Mouse (Mus musculus): ENCODE measurements around the gene Gde1. TPM values are rescaled to one million over a fixed set of nuclear protein-coding genes. Genes with fewer than 3 reads are reported as not detected.

Gene Gde1
- polyA plus RNA-seq, 1 experiment from 2014 or later, result 74.1 TPM

GRCm38 (mm10) chr7:118706051-118706450, 473 bp upstream of the Gde1 start:
- H3K9ac ChIP-seq, result no peak overlapping the region

GRCm38 (mm10) chr7:118704001-118704850, 1.4 kb downstream of the Gde1 start:
- no peaks in the 10 kb centered on the region for H3K27me3 ChIP-seq
- 68% methylated on average over 9 of the region's 9 CpGs for WGBS
- H3K36me3 ChIP-seq, result no peaks in the 10 kb centered on the region
- H3K4me3 ChIP-seq, result peak overlapping the region; percentile 75
- peaks cover 18% of the 10 kb centered on the region for H3K4me1 ChIP-seq (replicated peaks)
- peak overlapping the region; percentile 88 for H3K4me2 ChIP-seq
- H3K27ac ChIP-seq, result peak overlapping the region; percentile 87; the same call in 1 of the 2 replicates
- no peaks in the 10 kb centered on the region for H3K9me3 ChIP-seq (replicated peaks)
- ATAC-seq (replicated peaks; ENCODE audit: insufficient number of reproducible peaks, insufficient read depth, low FRiP score, low read depth), result no peak
- H3K9ac ChIP-seq, result no peak overlapping the region

More at GRCm38 (mm10) chr7:118706051-118706450, 473 bp upstream of the Gde1 start:
- ATAC-seq (replicated peaks; ENCODE audit: insufficient number of reproducible peaks, insufficient read depth, low FRiP score, low read depth), result no peak
- peak overlapping the region; percentile 87 for H3K27ac ChIP-seq
- no peaks in the 10 kb centered on the region for H3K36me3 ChIP-seq
- H3K9me3 ChIP-seq (replicated peaks), result no peaks in the 10 kb centered on the region
- peak overlapping the region; percentile 88 for H3K4me2 ChIP-seq
- peak overlapping the region; percentile 75 for H3K4me3 ChIP-seq
- no peaks in the 10 kb centered on the region for H3K27me3 ChIP-seq
- WGBS, result 54% methylated on average over 6 of the region's 6 CpGs
- H3K4me1 ChIP-seq (replicated peaks), result peaks cover 18% of the 10 kb centered on the region

- ATAC-seq (replicated peaks; ENCODE audit: insufficient number of reproducible peaks, insufficient read depth, low FRiP score, low read depth), result no peak
- Histone ChIP-seq H3K36me3 (peaks cover 3% of the 10 kb centered on the region; the same call in 1 of the 2 replicates), H3K4me3 (no peak overlapping the region), H3K4me2 (0 out of 2 replicates have a peak overlapping the region, but pooled peaks have one; percentile 88), H3K4me1 (replicated peaks) (peaks cover 18% of the 10 kb centered on the region), H3K9ac (no peak overlapping the region), H3K27me3 (no peaks in the 10 kb centered on the region), H3K27ac (no peak overlapping the region), H3K9me3 (replicated peaks) (no peaks in the 10 kb centered on the region)
- WGBS, result 82% methylated on average over 15 of the region's 15 CpGs
These were observed 2.4 kb downstream of the Gde1 start for GRCm38 (mm10) chr7:118703144-118703561.

GRCm38 (mm10) chr7:118698882-118699281, 6.7 kb downstream of the Gde1 start:
- Histone ChIP-seq H3K27me3 (no peaks in the 10 kb centered on the region), H3K36me3 (peaks cover 22% of the 10 kb centered on the region; the same call in 1 of the 2 replicates), H3K9ac (no peak overlapping the region), H3K9me3 (replicated peaks) (no peaks in the 10 kb centered on the region), H3K4me1 (replicated peaks) (0 out of 2 replicates have a peak, but pooled peaks cover 2% of the 10 kb centered on the region), H3K27ac (no peak overlapping the region), H3K4me3 (no peak overlapping the region), H3K4me2 (no peak overlapping the region)
- ATAC-seq (replicated peaks; ENCODE audit: insufficient number of reproducible peaks, insufficient read depth, low FRiP score, low read depth), result no peak
- WGBS, result 94% methylated on average over 9 of the region's 9 CpGs

- Histone ChIP-seq H3K27ac (no peak overlapping the region), H3K4me1 (replicated peaks) (no peaks in the 10 kb centered on the region), H3K4me3 (no peak overlapping the region), H3K36me3 (peaks cover 32% of the 10 kb centered on the region), H3K9me3 (replicated peaks) (no peaks in the 10 kb centered on the region), H3K9ac (no peak overlapping the region), H3K27me3 (no peaks in the 10 kb centered on the region), H3K4me2 (no peak overlapping the region)
- 63% methylated on average over 4 of the region's 4 CpGs for WGBS
- ATAC-seq (replicated peaks; ENCODE audit: insufficient number of reproducible peaks, insufficient read depth, low FRiP score, low read depth), result no peak
These were observed 8.4 kb downstream of the Gde1 start for GRCm38 (mm10) chr7:118697168-118697567.

- no peak for ATAC-seq (replicated peaks; ENCODE audit: insufficient number of reproducible peaks, insufficient read depth, low FRiP score, low read depth)
- Histone ChIP-seq H3K9ac (no peak overlapping the region), H3K4me2 (no peak overlapping the region), H3K27ac (no peak overlapping the region), H3K4me1 (replicated peaks) (no peaks in the 10 kb centered on the region), H3K4me3 (no peak overlapping the region), H3K36me3 (peaks cover 41% of the 10 kb centered on the region), H3K27me3 (no peaks in the 10 kb centered on the region), H3K9me3 (replicated peaks) (no peaks in the 10 kb centered on the region)
- WGBS, result 97% methylated on average over 6 of the region's 6 CpGs
These were observed 9.4 kb downstream of the Gde1 start for GRCm38 (mm10) chr7:118696146-118696545.

- WGBS, result 89% methylated on average over 2 of the region's 2 CpGs
- no peak for ATAC-seq (replicated peaks; ENCODE audit: insufficient number of reproducible peaks, insufficient read depth, low FRiP score, low read depth)
- Histone ChIP-seq H3K4me3 (no peak overlapping the region), H3K36me3 (peaks cover 59% of the 10 kb centered on the region), H3K27me3 (peaks cover 5% of the 10 kb centered on the region; the same call in 1 of the 2 replicates), H3K9me3 (replicated peaks) (no peaks in the 10 kb centered on the region), H3K4me2 (no peak overlapping the region), H3K4me1 (replicated peaks) (no peaks in the 10 kb centered on the region), H3K9ac (no peak overlapping the region), H3K27ac (no peak overlapping the region)
These were observed 14.3 kb downstream of the Gde1 start for GRCm38 (mm10) chr7:118691287-118691686.

- ATAC-seq (replicated peaks; ENCODE audit: insufficient number of reproducible peaks, insufficient read depth, low FRiP score, low read depth), result no peak
- WGBS, result 69% methylated on average over 7 of the region's 7 CpGs
- H3K9me3 ChIP-seq (replicated peaks), result no peaks in the 10 kb centered on the region
- H3K36me3 ChIP-seq, result peaks cover 54% of the 10 kb centered on the region
- H3K27ac ChIP-seq, result no peak overlapping the region
- H3K9ac ChIP-seq, result no peak overlapping the region
- no peak overlapping the region for H3K4me3 ChIP-seq
- H3K27me3 ChIP-seq, result peaks cover 9% of the 10 kb centered on the region; the same call in 1 of the 2 replicates
- H3K4me2 ChIP-seq, result no peak overlapping the region
- H3K4me1 ChIP-seq (replicated peaks), result no peaks in the 10 kb centered on the region
These were observed 16.5 kb downstream of the Gde1 start for GRCm38 (mm10) chr7:118689088-118689487.

GRCm38 (mm10) chr7:118688199-118688598, 17.4 kb downstream of the Gde1 start:
- ATAC-seq (replicated peaks; ENCODE audit: insufficient number of reproducible peaks, insufficient read depth, low FRiP score, low read depth), result no peak
- H3K27me3 ChIP-seq, result peaks cover 15% of the 10 kb centered on the region; the same call in 1 of the 2 replicates
- no peak overlapping the region for H3K27ac ChIP-seq
- no peaks in the 10 kb centered on the region for H3K9me3 ChIP-seq (replicated peaks)
- peaks cover 50% of the 10 kb centered on the region for H3K36me3 ChIP-seq
- 27% methylated on average over 5 of the region's 5 CpGs for WGBS
- H3K4me1 ChIP-seq (replicated peaks), result no peaks in the 10 kb centered on the region
- no peak overlapping the region for H3K4me2 ChIP-seq
- no peak overlapping the region for H3K9ac ChIP-seq
- H3K4me3 ChIP-seq, result no peak overlapping the region

- Histone ChIP-seq H3K36me3 (no peaks in the 10 kb centered on the region), H3K9ac (no peak overlapping the region), H3K4me3 (no peak overlapping the region), H3K27me3 (peaks cover 64% of the 10 kb centered on the region), H3K9me3 (replicated peaks) (no peaks in the 10 kb centered on the region), H3K4me1 (replicated peaks) (peaks cover 4% of the 10 kb centered on the region), H3K27ac (no peak overlapping the region), H3K4me2 (no peak overlapping the region)
- 35% methylated on average over 4 of the region's 4 CpGs for WGBS
- peak; percentile 72 for ATAC-seq (replicated peaks; ENCODE audit: insufficient number of reproducible peaks, insufficient read depth, low FRiP score, low read depth)
These were observed 28.8 kb downstream of the Gde1 start for GRCm38 (mm10) chr7:118676826-118677225.

GRCm38 (mm10) chr7:118670142-118670541, 35.4 kb downstream of the Gde1 start:
- Histone ChIP-seq H3K4me2 (no peak overlapping the region), H3K36me3 (no peaks in the 10 kb centered on the region), H3K27me3 (peaks cover 86% of the 10 kb centered on the region), H3K9ac (no peak overlapping the region), H3K27ac (no peak overlapping the region), H3K9me3 (replicated peaks) (no peaks in the 10 kb centered on the region), H3K4me3 (no peak overlapping the region), H3K4me1 (replicated peaks) (no peaks in the 10 kb centered on the region)
- 38% methylated on average over 4 of the region's 4 CpGs for WGBS
- ATAC-seq (replicated peaks; ENCODE audit: insufficient number of reproducible peaks, insufficient read depth, low FRiP score, low read depth), result no peak

Data from heart, embryonic 15.5 days (tissue).